Mouse (Mus musculus): ENCODE results near the gene Tmem38b. TPM values are rescaled to one million over a fixed set of nuclear protein-coding genes. Genes with fewer than 3 reads are reported as not detected.

The Tmem38b gene
- polyA plus RNA-seq, 1 experiment from 2014 or later = 7.3 TPM

DNA sequence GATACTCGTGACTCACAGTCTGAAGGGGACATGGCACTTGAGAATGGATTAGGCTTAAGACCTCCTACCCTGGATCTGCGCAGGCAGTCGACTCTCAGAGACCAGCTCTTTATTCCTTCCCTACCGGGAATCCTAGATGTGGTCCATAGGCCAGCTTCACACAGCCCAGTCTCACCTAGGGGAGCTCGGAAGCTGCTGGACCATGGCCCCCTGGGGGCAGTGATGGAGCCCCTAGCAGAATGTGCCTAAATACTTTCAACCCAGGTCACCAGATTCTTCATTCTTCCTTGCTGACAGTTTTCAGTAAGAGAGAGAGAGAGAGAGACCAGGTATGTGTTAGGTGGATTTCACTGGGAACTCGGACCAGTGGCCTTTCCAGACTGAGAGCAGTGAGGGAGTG, 36.3 kb downstream of the Tmem38b start:
- no peaks in the 10 kb centered on the region for H3K4me1 ChIP-seq (ENCODE audit: control insufficient read depth, insufficient read depth, low read length)
- whole genome bisulfite sequencing = 82% methylated on average over 6 of the region's 6 CpGs
- H3K9ac ChIP-seq (replicated peaks; ENCODE audit: low read depth, low read length) = no peak overlapping the region
- H3K4me2 ChIP-seq (ENCODE audit: low read depth, low read length) = no peak overlapping the region
- H3K9me3 ChIP-seq (ENCODE audit: control insufficient read depth, low read length) = no peaks in the 10 kb centered on the region
- H3K27me3 ChIP-seq (ENCODE audit: control insufficient read depth, insufficient read depth, low read length) = no peaks in the 10 kb centered on the region
- no peak overlapping the region for H3K4me3 ChIP-seq (ENCODE audit: low read depth, low read length)
- H3K36me3 ChIP-seq (ENCODE audit: control insufficient read depth, insufficient read depth, low read length) = no peaks in the 10 kb centered on the region
- no peak for ATAC-seq (ENCODE audit: low read depth)
- no peak overlapping the region for H3K27ac ChIP-seq (ENCODE audit: low read depth, low read length)

DNA sequence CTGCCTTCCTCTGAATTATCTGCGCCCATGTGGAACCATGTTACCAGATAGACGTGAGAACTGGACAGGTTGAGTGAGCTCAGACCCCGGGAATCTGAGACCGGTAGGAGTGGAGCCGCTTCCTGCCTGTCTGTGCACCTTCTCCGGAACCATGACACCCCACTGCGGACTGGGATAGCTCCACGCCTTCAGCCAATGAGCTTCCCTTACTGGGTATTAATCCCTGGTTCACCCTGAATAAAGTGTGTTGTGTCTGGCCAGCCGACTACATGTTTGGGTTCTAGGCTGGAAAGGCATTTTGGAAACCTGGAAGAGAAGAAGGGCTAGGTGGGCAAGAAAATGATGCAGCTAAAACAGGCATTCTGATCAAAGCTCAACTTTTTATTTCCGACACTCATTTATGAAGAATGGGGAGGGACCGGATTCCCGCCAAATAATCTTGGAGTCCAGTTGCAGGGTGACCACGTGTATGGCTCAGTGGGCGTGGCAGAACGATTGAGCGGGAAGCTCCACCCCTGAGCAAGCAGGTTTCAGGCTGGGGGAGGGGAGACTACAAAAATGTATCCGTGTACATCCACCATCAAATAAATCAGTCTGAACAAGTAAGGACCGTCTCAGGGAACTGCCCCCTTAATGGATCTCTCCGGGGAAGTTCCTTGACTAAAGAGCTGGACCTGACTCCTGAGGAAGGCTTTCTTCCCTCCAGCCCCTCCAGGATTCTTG, 38.4 kb downstream of the Tmem38b start:
- Histone ChIP-seq H3K9ac (replicated peaks; ENCODE audit: low read depth, low read length) (no peak overlapping the region), H3K27ac (ENCODE audit: low read depth, low read length) (no peak overlapping the region), H3K9me3 (ENCODE audit: control insufficient read depth, low read length) (no peaks in the 10 kb centered on the region), H3K27me3 (ENCODE audit: control insufficient read depth, insufficient read depth, low read length) (no peaks in the 10 kb centered on the region), H3K4me3 (ENCODE audit: low read depth, low read length) (no peak overlapping the region), H3K4me1 (ENCODE audit: control insufficient read depth, insufficient read depth, low read length) (no peaks in the 10 kb centered on the region), H3K36me3 (ENCODE audit: control insufficient read depth, insufficient read depth, low read length) (no peaks in the 10 kb centered on the region), H3K4me2 (ENCODE audit: low read depth, low read length) (no peak overlapping the region)
- WGBS = 89% methylated on average over 19 of the region's 19 CpGs
- no peak for ATAC-seq (ENCODE audit: low read depth)

DNA sequence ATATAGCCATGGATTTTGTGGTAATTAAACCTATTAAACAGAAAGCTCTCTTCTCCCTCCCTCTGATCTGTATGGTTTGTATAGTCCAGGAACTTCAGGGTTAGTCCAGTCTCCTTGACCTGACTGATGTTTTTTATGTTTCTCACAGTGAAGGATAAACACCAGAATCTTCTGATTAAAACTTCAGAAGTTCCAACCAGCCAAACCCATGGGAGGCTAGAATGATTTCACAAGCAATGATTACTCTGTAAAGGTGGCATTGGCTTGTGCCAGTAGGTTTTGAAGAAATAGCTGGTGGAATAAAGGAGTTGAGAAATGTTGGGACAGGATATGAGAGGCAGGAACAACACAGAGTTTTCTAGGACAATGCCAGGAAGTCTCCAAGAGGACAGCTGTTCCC, 40.6 kb downstream of the Tmem38b start:
- ATAC-seq (ENCODE audit: low read depth) = no peak
- Histone ChIP-seq H3K4me2 (ENCODE audit: low read depth, low read length) (no peak overlapping the region), H3K4me3 (ENCODE audit: low read depth, low read length) (no peak overlapping the region), H3K4me1 (ENCODE audit: control insufficient read depth, insufficient read depth, low read length) (no peaks in the 10 kb centered on the region), H3K36me3 (ENCODE audit: control insufficient read depth, insufficient read depth, low read length) (no peaks in the 10 kb centered on the region), H3K27ac (ENCODE audit: low read depth, low read length) (no peak overlapping the region), H3K9me3 (ENCODE audit: control insufficient read depth, low read length) (no peaks in the 10 kb centered on the region), H3K27me3 (ENCODE audit: control insufficient read depth, insufficient read depth, low read length) (no peaks in the 10 kb centered on the region), H3K9ac (replicated peaks; ENCODE audit: low read depth, low read length) (no peak overlapping the region)

DNA sequence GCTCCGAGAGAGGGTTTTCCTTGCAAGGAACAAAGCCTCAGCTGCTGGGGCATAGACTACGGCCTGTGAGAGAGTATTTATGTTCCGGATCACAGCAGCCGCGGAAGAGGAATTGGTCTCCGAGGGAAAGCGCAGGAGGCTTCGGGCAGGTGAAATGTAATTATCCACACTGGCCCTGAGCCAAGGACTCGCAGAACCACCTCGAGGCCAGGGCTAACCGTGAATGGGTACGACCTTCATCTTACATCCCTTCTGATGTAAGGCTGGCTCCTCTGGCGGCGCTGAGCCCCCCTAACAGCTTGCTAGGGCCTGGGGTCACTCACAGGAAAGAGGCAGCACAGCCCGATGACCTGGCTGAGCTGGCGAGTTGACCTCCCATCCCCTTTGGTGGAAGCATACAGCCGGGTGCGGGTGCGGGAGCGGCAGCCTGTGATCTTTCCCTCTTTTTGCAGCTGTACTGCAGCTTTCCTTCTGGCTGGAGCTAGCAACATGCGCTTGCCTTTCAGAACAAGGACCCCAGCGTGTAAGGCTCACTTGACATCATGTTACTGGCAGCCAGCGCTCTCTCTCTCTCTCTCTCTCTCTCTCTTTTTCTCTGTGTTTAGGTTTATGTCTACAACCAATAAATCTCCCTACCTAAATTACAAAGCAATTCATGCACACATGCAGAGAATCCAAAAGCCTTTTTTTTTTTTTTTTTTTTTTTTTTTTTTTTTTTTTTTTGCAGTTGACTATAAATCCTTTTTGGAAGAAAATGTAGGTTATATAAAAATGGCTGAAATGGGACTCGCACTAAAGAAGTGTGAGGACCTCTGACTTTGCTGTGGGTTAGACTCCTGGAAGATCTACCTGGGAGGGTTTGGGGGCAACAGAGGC, 52.9 kb downstream of the Tmem38b start:
- no peak overlapping the region for H3K4me3 ChIP-seq (ENCODE audit: low read depth, low read length)
- ATAC-seq (ENCODE audit: low read depth) = peak; percentile 65; the same call in 1 of the 2 replicates
- H3K4me1 ChIP-seq (ENCODE audit: control insufficient read depth, insufficient read depth, low read length) = 0 out of 2 replicates have a peak, but pooled peaks cover 7% of the 10 kb centered on the region
- H3K36me3 ChIP-seq (ENCODE audit: control insufficient read depth, insufficient read depth, low read length) = no peaks in the 10 kb centered on the region
- H3K27ac ChIP-seq (ENCODE audit: low read depth, low read length) = peak overlapping the region; percentile 78
- H3K4me2 ChIP-seq (ENCODE audit: low read depth, low read length) = peak overlapping the region; percentile 45
- peak overlapping the region; percentile 37 for H3K9ac ChIP-seq (replicated peaks; ENCODE audit: low read depth, low read length)
- no peaks in the 10 kb centered on the region for H3K9me3 ChIP-seq (ENCODE audit: control insufficient read depth, low read length)
- no peaks in the 10 kb centered on the region for H3K27me3 ChIP-seq (ENCODE audit: control insufficient read depth, insufficient read depth, low read length)
- 17% methylated on average over 24 of the region's 24 CpGs for WGBS

DNA sequence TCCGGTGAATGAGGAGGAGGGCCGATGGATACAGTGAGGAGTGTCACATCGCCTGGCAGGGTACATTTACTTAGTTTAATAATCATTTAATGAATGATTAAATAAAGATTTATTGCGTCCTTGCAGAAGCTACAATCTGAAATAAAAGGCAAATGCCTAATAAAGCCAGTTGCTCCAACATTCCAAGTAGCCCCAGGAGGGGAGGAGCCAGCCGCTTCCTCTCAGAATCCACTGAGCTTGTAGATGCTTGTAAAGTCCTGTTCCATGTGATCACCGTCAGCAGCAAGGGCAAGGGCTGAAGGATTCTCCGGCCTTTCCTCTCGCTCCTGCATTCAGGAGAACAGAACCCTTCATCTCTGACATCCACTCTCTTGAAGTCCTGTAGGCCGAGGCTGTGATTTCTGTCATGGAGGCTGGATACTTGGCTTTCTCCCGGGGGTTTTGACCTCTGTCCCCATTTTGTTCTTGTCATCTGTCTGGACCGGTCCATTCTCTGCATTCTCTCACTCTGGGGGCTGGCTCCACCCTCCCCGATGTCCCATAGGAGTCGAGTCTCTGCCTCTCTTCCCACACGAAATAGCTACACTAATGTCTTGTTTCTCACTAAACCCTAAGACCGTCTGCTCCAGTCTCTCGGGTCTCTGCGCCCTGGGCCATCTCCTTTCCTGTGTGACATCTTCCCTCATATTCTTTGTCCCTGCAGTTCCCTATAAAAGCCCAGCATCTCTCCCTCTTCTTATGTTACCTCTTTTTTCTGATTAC, 57.3 kb downstream of the Tmem38b start:
- Histone ChIP-seq H3K27ac (ENCODE audit: low read depth, low read length) (no peak overlapping the region), H3K9me3 (ENCODE audit: control insufficient read depth, low read length) (no peaks in the 10 kb centered on the region), H3K36me3 (ENCODE audit: control insufficient read depth, insufficient read depth, low read length) (no peaks in the 10 kb centered on the region), H3K9ac (replicated peaks; ENCODE audit: low read depth, low read length) (no peak overlapping the region), H3K4me3 (ENCODE audit: low read depth, low read length) (no peak overlapping the region), H3K4me1 (ENCODE audit: control insufficient read depth, insufficient read depth, low read length) (0 out of 2 replicates have a peak, but pooled peaks cover 7% of the 10 kb centered on the region), H3K27me3 (ENCODE audit: control insufficient read depth, insufficient read depth, low read length) (no peaks in the 10 kb centered on the region), H3K4me2 (ENCODE audit: low read depth, low read length) (no peak overlapping the region)
- no peak for ATAC-seq (ENCODE audit: low read depth)
- 62% methylated on average over 17 of the region's 17 CpGs for WGBS

DNA sequence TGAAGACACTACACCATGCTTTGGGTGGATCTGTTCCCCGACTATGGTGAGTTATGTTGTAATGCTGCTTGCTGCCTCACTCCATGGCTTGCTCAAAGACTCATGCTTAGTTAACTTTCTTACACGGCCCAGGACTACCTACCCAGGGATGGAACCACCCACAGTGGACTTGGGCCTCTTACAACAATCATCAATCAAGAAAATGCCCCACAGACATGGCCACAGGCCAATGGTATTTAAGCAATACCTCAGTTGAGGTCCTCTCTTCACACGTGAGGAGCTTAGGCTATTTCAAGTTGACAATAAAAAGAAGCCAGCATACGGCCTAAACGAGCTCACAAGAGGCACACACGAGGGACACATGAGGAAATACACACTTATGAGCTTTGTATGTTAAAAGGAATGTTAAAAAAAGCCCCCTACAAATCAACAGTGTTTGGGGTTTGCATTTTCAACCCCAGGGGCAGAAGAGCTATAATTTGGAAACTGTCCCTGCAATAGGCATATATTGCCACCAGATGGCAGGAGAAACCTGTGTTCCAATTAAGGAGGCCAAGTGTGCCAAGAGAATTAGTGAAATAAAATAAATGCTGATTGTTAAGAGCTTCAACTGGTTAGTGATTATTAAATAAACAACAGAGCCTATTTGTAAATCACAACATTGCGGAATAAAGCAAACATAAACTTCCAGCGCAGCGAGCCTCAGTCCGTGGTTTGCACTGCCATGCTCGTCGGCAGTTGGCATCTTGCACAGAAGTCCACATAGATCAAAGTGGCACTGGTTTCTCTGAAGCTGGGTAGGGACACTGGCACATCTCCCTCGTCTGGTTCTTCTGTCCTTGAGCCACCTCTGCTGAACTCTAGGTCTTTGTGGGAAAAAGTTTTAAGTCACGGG, 58.8 kb downstream of the Tmem38b start:
- Histone ChIP-seq H3K4me1 (ENCODE audit: control insufficient read depth, insufficient read depth, low read length) (no peaks in the 10 kb centered on the region), H3K36me3 (ENCODE audit: control insufficient read depth, insufficient read depth, low read length) (no peaks in the 10 kb centered on the region), H3K4me3 (ENCODE audit: low read depth, low read length) (no peak overlapping the region), H3K9ac (replicated peaks; ENCODE audit: low read depth, low read length) (no peak overlapping the region), H3K27me3 (ENCODE audit: control insufficient read depth, insufficient read depth, low read length) (no peaks in the 10 kb centered on the region), H3K4me2 (ENCODE audit: low read depth, low read length) (no peak overlapping the region), H3K27ac (ENCODE audit: low read depth, low read length) (no peak overlapping the region), H3K9me3 (ENCODE audit: control insufficient read depth, low read length) (no peaks in the 10 kb centered on the region)
- WGBS = 60% methylated on average over 14 of the region's 14 CpGs
- ATAC-seq (ENCODE audit: low read depth) = peak; percentile 48

DNA sequence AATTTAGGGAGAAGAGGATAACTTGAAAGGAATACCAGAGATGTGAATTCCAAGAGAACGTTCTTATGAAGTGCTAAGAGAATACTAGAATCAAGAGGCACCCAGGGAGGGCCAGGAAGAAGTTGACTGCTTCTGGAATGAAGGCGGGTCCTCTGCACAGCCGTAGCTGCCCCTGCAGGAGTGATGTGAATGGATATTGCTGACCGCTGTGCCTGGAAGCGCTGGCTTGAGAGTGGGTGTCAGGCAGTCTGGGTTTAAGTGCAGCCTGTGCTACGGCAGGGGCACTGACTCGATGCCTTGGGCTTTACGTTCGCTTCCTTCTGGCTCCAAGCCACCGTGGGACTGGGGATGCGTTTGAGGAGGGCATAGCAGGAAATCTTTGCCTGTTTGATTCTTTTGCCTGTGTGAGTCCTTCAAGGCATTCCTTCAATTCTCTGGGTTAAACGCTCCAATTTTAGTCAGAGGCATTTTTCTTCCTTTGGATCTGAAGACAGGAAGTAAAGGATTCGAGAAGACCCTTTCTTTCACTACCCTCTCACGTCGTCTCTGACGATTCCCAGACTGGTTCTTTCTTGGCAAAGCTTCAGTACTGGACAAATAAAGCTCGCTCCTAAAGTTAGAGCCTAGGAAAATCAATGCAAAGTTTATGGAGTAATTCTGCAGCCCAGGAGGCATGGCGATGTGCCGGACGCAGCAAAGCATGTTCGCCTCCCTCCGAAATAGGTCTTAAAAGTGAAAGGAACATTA, 60.7 kb downstream of the Tmem38b start:
- H3K9me3 ChIP-seq (ENCODE audit: control insufficient read depth, low read length) = no peaks in the 10 kb centered on the region
- no peak overlapping the region; the same call in 1 of the 2 replicates for H3K4me2 ChIP-seq (ENCODE audit: low read depth, low read length)
- no peak overlapping the region for H3K27ac ChIP-seq (ENCODE audit: low read depth, low read length)
- no peak overlapping the region for H3K4me3 ChIP-seq (ENCODE audit: low read depth, low read length)
- 41% methylated on average over 22 of the region's 22 CpGs for WGBS
- H3K9ac ChIP-seq (replicated peaks; ENCODE audit: low read depth, low read length) = no peak overlapping the region
- H3K36me3 ChIP-seq (ENCODE audit: control insufficient read depth, insufficient read depth, low read length) = no peaks in the 10 kb centered on the region
- H3K4me1 ChIP-seq (ENCODE audit: control insufficient read depth, insufficient read depth, low read length) = no peaks in the 10 kb centered on the region
- ATAC-seq (ENCODE audit: low read depth) = 0 out of 2 replicates have a peak, but pooled peaks have one; percentile 36
- H3K27me3 ChIP-seq (ENCODE audit: control insufficient read depth, insufficient read depth, low read length) = no peaks in the 10 kb centered on the region

DNA sequence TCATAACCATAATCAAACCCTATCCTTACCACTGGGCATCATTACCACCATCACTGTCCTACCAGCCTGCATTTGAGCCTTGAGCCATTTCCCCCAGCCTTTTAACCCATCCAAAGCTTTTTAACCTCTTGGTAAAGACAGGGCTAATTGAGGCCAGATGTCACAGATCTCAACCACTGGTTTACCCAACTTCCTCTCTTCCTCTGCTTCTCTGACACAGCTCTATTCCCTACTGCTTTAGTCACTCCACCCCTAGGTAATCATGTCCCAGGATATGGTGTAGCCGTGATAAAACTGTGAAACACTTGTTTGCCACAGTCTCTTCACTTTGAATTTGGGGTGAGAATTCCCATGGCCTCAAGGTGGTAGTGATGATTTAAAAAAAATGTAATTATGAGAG, 69.5 kb downstream of the Tmem38b start:
- no peaks in the 10 kb centered on the region for H3K36me3 ChIP-seq (ENCODE audit: control insufficient read depth, insufficient read depth, low read length)
- no peaks in the 10 kb centered on the region for H3K27me3 ChIP-seq (ENCODE audit: control insufficient read depth, insufficient read depth, low read length)
- no peak overlapping the region for H3K9ac ChIP-seq (replicated peaks; ENCODE audit: low read depth, low read length)
- no peak overlapping the region for H3K27ac ChIP-seq (ENCODE audit: low read depth, low read length)
- H3K4me1 ChIP-seq (ENCODE audit: control insufficient read depth, insufficient read depth, low read length) = no peaks in the 10 kb centered on the region
- no peak overlapping the region for H3K4me3 ChIP-seq (ENCODE audit: low read depth, low read length)
- no peak overlapping the region for H3K4me2 ChIP-seq (ENCODE audit: low read depth, low read length)
- no peaks in the 10 kb centered on the region for H3K9me3 ChIP-seq (ENCODE audit: control insufficient read depth, low read length)
- no peak for ATAC-seq (ENCODE audit: low read depth)
- 68% methylated on average over 1 of the region's 1 CpGs for WGBS

Data from neural tube, embryonic 14.5 days (tissue).